25 mouse cellular contexts compared by ENCODE assay signal in genomic region chr8:122997963-122998362, GRCm38 (mm10). TPM values are rescaled to one million over a fixed set of nuclear protein-coding genes. Genes with fewer than 3 reads are reported as not detected.
A peak's percentile ranks its signal among the peaks of the same experiment; 100 is the strongest.
DNase-seq lines count a peak whose midpoint lies in the region; ATAC-seq and TF ChIP-seq lines count a peak whose summit lies in the region.
"Had no signal": no experiment of that assay in that cellular context is flagged by ENCODE, and none has a peak within 500 bp of the region (broad histone marks: within the 10 kb centered on the region; RNA-seq: fewer than 3 reads in every experiment).

No protein-coding gene starts in this region.

- H3K4me1 ChIP-seq in heart, embryonic 15.5 days (replicated peaks): peaks cover 41% of the 10 kb centered on the region
- H3K4me1 ChIP-seq in heart, embryonic 10.5 days: peaks cover 24% of the 10 kb centered on the region
- peaks cover 16% of the 10 kb centered on the region for H3K4me1 ChIP-seq in lung, embryonic 15.5 days
- peaks cover 26% of the 10 kb centered on the region for H3K4me1 ChIP-seq in embryonic fibroblast, embryonic 13.5 days (ENCODE audit: control insufficient read depth, insufficient read depth, low read length)
- H3K4me1 ChIP-seq in limb, embryonic 10.5 days: 0 out of 2 replicates have a peak, but pooled peaks cover 5% of the 10 kb centered on the region
- peaks cover 15% of the 10 kb centered on the region for H3K4me1 ChIP-seq in intestine, postnatal 0 days (replicated peaks; ENCODE audit: control insufficient read depth, insufficient read depth, low read length)
- H3K4me1 ChIP-seq: embryonic facial prominence, embryonic 12.5 days had no signal

- no peaks in the 10 kb centered on the region for H3K36me3 ChIP-seq in heart, embryonic 15.5 days
- peaks cover 4% of the 10 kb centered on the region; the same call in 1 of the 2 replicates for H3K36me3 ChIP-seq in heart, embryonic 10.5 days
- H3K36me3 ChIP-seq in lung, embryonic 15.5 days: no peaks in the 10 kb centered on the region
- peaks cover 6% of the 10 kb centered on the region; the same call in 1 of the 2 replicates for H3K36me3 ChIP-seq in limb, embryonic 10.5 days
- H3K36me3 ChIP-seq in intestine, postnatal 0 days (ENCODE audit: control insufficient read depth, insufficient read depth): no peaks in the 10 kb centered on the region
- H3K36me3 ChIP-seq: embryonic facial prominence, embryonic 12.5 days; embryonic facial prominence, embryonic 15.5 days; forebrain, embryonic 12.5 days; forebrain, embryonic 15.5 days; hindbrain, embryonic 12.5 days had no signal

- TF ChIP-seq POLR2A in embryonic fibroblast, embryonic 13.5 days (IDR thresholded peaks at IDR 0.05; ENCODE audit: low read depth, low read length): no peak

- no peak for TF ChIP-seq CTCF in embryonic fibroblast, embryonic 13.5 days (IDR thresholded peaks at IDR 0.05; ENCODE audit: borderline replicate concordance, insufficient read depth, low read length)
- TF ChIP-seq CTCF in intestine, postnatal 0 days (IDR thresholded peaks at IDR 0.05; ENCODE audit: low read depth): no peak

- DNase-seq in heart, embryonic 10.5 days (ENCODE audit: low spot score): no peak
- no peak for DNase-seq in lung, postnatal 14 days
- DNase-seq in Muller cell, postnatal 12 days (ENCODE audit: inconsistent ontology term): peak; percentile 52
- DNase-seq in limb, embryonic 10.5 days (ENCODE audit: low spot score): no peak
- DNase-seq: adrenal gland, adult 2 months; adrenal gland, postnatal 14 days; cerebellum, adult 11 months; cerebellum, adult 2 months; cerebellum, adult 9-11 months; cerebellum, postnatal 25 days; gastrocnemius, postnatal 25 days; heart, postnatal 14 days had no signal

- no peaks in the 10 kb centered on the region for H3K27me3 ChIP-seq in heart, embryonic 15.5 days
- no peaks in the 10 kb centered on the region for H3K27me3 ChIP-seq in heart, embryonic 10.5 days (ENCODE audit: insufficient read depth, poor library complexity, severe bottlenecking)
- H3K27me3 ChIP-seq in lung, embryonic 15.5 days: no peaks in the 10 kb centered on the region
- no peaks in the 10 kb centered on the region for H3K27me3 ChIP-seq in limb, embryonic 10.5 days (ENCODE audit: low read depth, poor library complexity, severe bottlenecking)
- H3K27me3 ChIP-seq in intestine, postnatal 0 days (replicated peaks; ENCODE audit: control insufficient read depth, insufficient read depth, low read length): no peaks in the 10 kb centered on the region
- H3K27me3 ChIP-seq: embryonic facial prominence, embryonic 12.5 days; embryonic facial prominence, embryonic 15.5 days; forebrain, embryonic 12.5 days; forebrain, embryonic 15.5 days; hindbrain, embryonic 12.5 days had no signal

- H3K27ac ChIP-seq in heart, embryonic 15.5 days: peak overlapping the region; percentile 35; the same call in 1 of the 2 replicates
- no peak overlapping the region for H3K27ac ChIP-seq in heart, embryonic 10.5 days
- 0 out of 2 replicates have a peak overlapping the region, but pooled peaks have one; percentile 7 for H3K27ac ChIP-seq in lung, embryonic 15.5 days
- H3K27ac ChIP-seq in embryonic fibroblast, embryonic 13.5 days (ENCODE audit: insufficient read depth, low read length): peak overlapping the region; percentile 60
- no peak overlapping the region for H3K27ac ChIP-seq in limb, embryonic 10.5 days
- no peak overlapping the region for H3K27ac ChIP-seq in intestine, postnatal 0 days (ENCODE audit: low read depth, low read length)
- H3K27ac ChIP-seq: embryonic facial prominence, embryonic 12.5 days; embryonic facial prominence, embryonic 15.5 days; forebrain, embryonic 12.5 days; forebrain, embryonic 15.5 days; hindbrain, embryonic 12.5 days; hindbrain, postnatal 0 days had no signal

- H3K4me3 ChIP-seq in heart, embryonic 15.5 days: no peak overlapping the region
- H3K4me3 ChIP-seq in heart, embryonic 10.5 days: no peak overlapping the region
- H3K4me3 ChIP-seq in lung, embryonic 15.5 days: no peak overlapping the region
- H3K4me3 ChIP-seq in embryonic fibroblast, embryonic 13.5 days (ENCODE audit: insufficient read depth, low read length): no peak overlapping the region
- no peak overlapping the region for H3K4me3 ChIP-seq in limb, embryonic 10.5 days
- no peak overlapping the region for H3K4me3 ChIP-seq in intestine, postnatal 0 days (ENCODE audit: low read depth, low read length)
- H3K4me3 ChIP-seq: embryonic facial prominence, embryonic 12.5 days; embryonic facial prominence, embryonic 15.5 days; erythroblast, embryonic 14.5 days; forebrain, embryonic 12.5 days; forebrain, embryonic 15.5 days; hindbrain, embryonic 12.5 days had no signal

- H3K9me3 ChIP-seq in heart, embryonic 15.5 days (replicated peaks): no peaks in the 10 kb centered on the region
- no peaks in the 10 kb centered on the region for H3K9me3 ChIP-seq in heart, embryonic 10.5 days
- no peaks in the 10 kb centered on the region for H3K9me3 ChIP-seq in lung, embryonic 15.5 days
- H3K9me3 ChIP-seq in limb, embryonic 10.5 days (replicated peaks): no peaks in the 10 kb centered on the region
- H3K9me3 ChIP-seq in intestine, postnatal 0 days (ENCODE audit: control insufficient read depth): no peaks in the 10 kb centered on the region
- H3K9me3 ChIP-seq: embryonic facial prominence, embryonic 12.5 days; embryonic facial prominence, embryonic 15.5 days; forebrain, embryonic 12.5 days; forebrain, embryonic 15.5 days; hindbrain, embryonic 12.5 days had no signal

- H3K4me2 ChIP-seq in heart, embryonic 15.5 days: no peak overlapping the region
- H3K4me2 ChIP-seq in lung, embryonic 15.5 days: no peak overlapping the region
- no peak overlapping the region for H3K4me2 ChIP-seq in intestine, postnatal 0 days (replicated peaks; ENCODE audit: low read depth)
- H3K4me2 ChIP-seq: embryonic facial prominence, embryonic 12.5 days; embryonic facial prominence, embryonic 15.5 days; forebrain, embryonic 12.5 days; forebrain, embryonic 15.5 days; hindbrain, embryonic 12.5 days had no signal

- ATAC-seq in heart, embryonic 15.5 days (replicated peaks; ENCODE audit: insufficient number of reproducible peaks, insufficient read depth, low FRiP score, low read depth): no peak
- no peak for ATAC-seq in lung, embryonic 15.5 days (ENCODE audit: borderline replicate concordance, extremely low read depth, low FRiP score, low TSS enrichment)
- ATAC-seq in intestine, postnatal 0 days: no peak
- ATAC-seq: forebrain, embryonic 15.5 days; hindbrain, postnatal 0 days; inflammation-experienced regulatory T-cells, adult 6 months; intestine, embryonic 16.5 days had no signal

- 45% methylated on average over 4 of the region's 4 CpGs for WGBS in heart, embryonic 15.5 days
- 76% methylated on average over 4 of the region's 4 CpGs for WGBS in heart, embryonic 10.5 days
- 54% methylated on average over 4 of the region's 4 CpGs for WGBS in lung, embryonic 15.5 days
- WGBS in limb, embryonic 10.5 days: 78% methylated on average over 4 of the region's 4 CpGs
- WGBS in intestine, postnatal 0 days: 69% methylated on average over 4 of the region's 4 CpGs

- H3K9ac ChIP-seq in heart, embryonic 15.5 days: no peak overlapping the region
- H3K9ac ChIP-seq in lung, embryonic 15.5 days: no peak overlapping the region
- no peak overlapping the region for H3K9ac ChIP-seq in intestine, postnatal 0 days (ENCODE audit: low read depth, low read length)
- H3K9ac ChIP-seq: embryonic facial prominence, embryonic 12.5 days; embryonic facial prominence, embryonic 15.5 days; forebrain, embryonic 12.5 days; forebrain, embryonic 15.5 days; hindbrain, embryonic 12.5 days had no signal

RNA-seq across cellular contexts. Expression of gene Ankrd11, which starts 44.1 kb away (rescaled TPM):
- polyA plus RNA-seq in heart, embryonic 15.5 days (2015; fragmentation: Nextera tagmentation; extraction: Ambion mirVana): 39.6 and 51.5 TPM in 2 replicates
- polyA plus RNA-seq in heart, embryonic 10.5 days (2016; fragmentation: Nextera tagmentation; extraction: Ambion mirVana): 32.9 TPM in 2 replicates
- polyA plus RNA-seq in lung, embryonic 15.5 days (2015; fragmentation: Nextera tagmentation; extraction: Ambion mirVana): 56.8 and 59.6 TPM in 2 replicates
- polyA plus RNA-seq in embryonic fibroblast, embryonic 13.5 days (2011; ENCODE audit: insufficient read length, low read depth, missing spikeins): 76.2 and 83.5 TPM in 2 replicates
- polyA plus RNA-seq in limb, embryonic 10.5 days (2016; fragmentation: Nextera tagmentation; extraction: Ambion mirVana): 54.8 and 63.9 TPM in 2 replicates
- polyA plus RNA-seq in intestine, postnatal 0 days (2015; fragmentation: Nextera tagmentation; extraction: Ambion mirVana): 41.2 and 47.9 TPM in 2 replicates

Comparison
In these comparisons a context has a peak if more than half of its experiments do, and no peak if none do; other contexts are left out.
1. H3K27ac ChIP-seq: peak in heart, embryonic 15.5 days (single experiment), lung, embryonic 15.5 days (single experiment) and embryonic fibroblast, embryonic 13.5 days (single experiment); none in heart, embryonic 10.5 days (single experiment), limb, embryonic 10.5 days (single experiment) and intestine, postnatal 0 days (single experiment).